Mouse (Mus musculus): Measurements from ENCODE around the gene Ebf3.

DNA sequence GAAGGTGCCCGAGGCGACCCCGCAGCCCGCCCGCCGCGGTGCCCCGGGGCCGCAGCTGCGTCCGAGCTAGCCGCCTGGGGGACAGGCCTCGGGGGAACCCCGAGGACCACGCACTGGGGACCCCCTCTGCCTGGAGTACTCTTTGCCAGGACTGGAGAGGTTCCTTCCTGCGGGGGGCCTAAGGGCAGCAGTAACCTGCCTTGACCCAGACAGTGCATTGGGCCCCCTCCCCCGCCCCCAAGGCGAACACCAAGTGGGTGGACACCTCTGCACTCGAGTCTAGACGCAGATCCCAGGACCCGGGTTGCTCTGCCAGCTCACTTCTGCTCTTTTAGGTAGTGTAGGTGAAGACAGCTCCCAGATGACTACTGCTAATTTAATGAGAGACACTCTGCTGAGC is 8.7 kb upstream of the Ebf3 start:
- TF ChIP-seq GATA1 (IDR thresholded peaks at IDR 0.05; ENCODE audit: low read length) = no peak
- no peak for TF ChIP-seq TAL1 (IDR thresholded peaks at IDR 0.05; ENCODE audit: low read length)

Data from erythroblast, embryonic 14.5 days (primary cell).